Mouse (Mus musculus): ENCODE measurements at regions not wholly inside any gene's neighbourhood (a gene's known extent, or its start where the extent isn't known, plus 50 kb on each side); places are given as distances from the start of the nearest gene placed in this dataset.

DNA sequence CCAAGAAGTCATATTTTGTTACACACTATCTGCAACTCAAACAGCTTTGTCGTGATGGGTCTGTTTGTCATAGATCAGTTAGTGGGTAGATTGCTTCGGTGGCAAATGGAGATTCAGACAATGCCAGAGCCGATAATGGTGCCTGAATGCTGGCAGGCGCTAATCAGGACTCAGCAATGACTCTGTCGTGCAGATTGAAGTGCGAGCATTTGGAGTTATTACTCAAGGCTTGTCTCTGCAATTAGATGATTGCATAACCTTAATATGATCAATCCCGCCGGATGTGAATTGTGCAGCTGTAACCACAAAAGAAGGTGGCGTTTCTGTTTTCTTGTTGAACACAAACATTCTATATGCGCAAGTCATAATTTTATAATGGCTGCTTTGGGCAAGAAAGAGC, 88.8 kb upstream of the Mafb start:
- no peaks in the 10 kb centered on the region for H3K36me3 ChIP-seq
- peaks cover 18% of the 10 kb centered on the region for H3K4me1 ChIP-seq (replicated peaks)
- H3K9me3 ChIP-seq: no peaks in the 10 kb centered on the region
- ATAC-seq: no peak
- no peak overlapping the region for H3K9ac ChIP-seq (replicated peaks)
- H3K27me3 ChIP-seq: no peaks in the 10 kb centered on the region
- WGBS: 81% methylated on average over 10 of the region's 10 CpGs
- no peak overlapping the region for H3K4me3 ChIP-seq (replicated peaks)
- H3K4me2 ChIP-seq (replicated peaks): no peak overlapping the region
- no peak overlapping the region for H3K27ac ChIP-seq

- WGBS: 87% methylated on average over 8 of the region's 8 CpGs
- Histone ChIP-seq H3K4me2 (replicated peaks) (no peak overlapping the region), H3K27ac (no peak overlapping the region), H3K9me3 (no peaks in the 10 kb centered on the region), H3K9ac (replicated peaks) (no peak overlapping the region), H3K27me3 (no peaks in the 10 kb centered on the region), H3K4me1 (replicated peaks) (peaks cover 8% of the 10 kb centered on the region), H3K4me3 (replicated peaks) (no peak overlapping the region), H3K36me3 (no peaks in the 10 kb centered on the region)
- no peak for ATAC-seq
Observed at GRCm38 (mm10) chr2:160456681-160457080, 89.8 kb upstream of the Mafb start.

GRCm38 (mm10) chr2:160471561-160471960, 104.7 kb upstream of the Mafb start:
- no peaks in the 10 kb centered on the region for H3K27me3 ChIP-seq
- ATAC-seq: no peak
- WGBS: 35% methylated on average over 4 of the region's 4 CpGs

DNA sequence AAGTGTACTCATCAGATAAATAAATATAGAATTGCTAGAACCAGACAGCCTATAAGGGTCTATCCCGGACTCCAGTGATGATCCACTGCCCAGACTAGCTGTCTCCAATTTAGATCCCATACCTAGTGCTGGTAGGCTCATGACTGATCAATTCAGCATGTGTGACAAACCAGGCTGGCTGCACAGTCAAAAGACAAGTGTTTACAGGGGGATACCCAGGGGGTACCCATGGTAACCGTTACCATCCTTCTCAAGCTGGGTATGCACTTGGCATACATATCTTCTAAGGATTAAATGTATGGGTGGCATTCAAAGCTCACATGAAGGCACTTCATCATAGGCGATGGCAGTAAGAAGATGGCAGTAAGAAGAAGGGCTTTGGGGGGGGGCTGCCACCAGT, 109.3 kb upstream of the Mafb start:
- no peak overlapping the region for H3K4me3 ChIP-seq (replicated peaks)
- no peak overlapping the region for H3K27ac ChIP-seq
- H3K27me3 ChIP-seq: no peaks in the 10 kb centered on the region
- ATAC-seq: no peak
- no peaks in the 10 kb centered on the region for H3K36me3 ChIP-seq
- no peaks in the 10 kb centered on the region for H3K9me3 ChIP-seq
- no peak overlapping the region for H3K9ac ChIP-seq (replicated peaks)
- H3K4me1 ChIP-seq (replicated peaks): peaks cover 20% of the 10 kb centered on the region
- H3K4me2 ChIP-seq (replicated peaks): no peak overlapping the region
- WGBS: 81% methylated on average over 3 of the region's 3 CpGs

More at GRCm38 (mm10) chr2:160471561-160471960, 104.7 kb upstream of the Mafb start:
- H3K4me3 ChIP-seq (replicated peaks): no peak overlapping the region
- no peak overlapping the region for H3K27ac ChIP-seq
- H3K9me3 ChIP-seq: no peaks in the 10 kb centered on the region
- H3K4me2 ChIP-seq (replicated peaks): no peak overlapping the region
- H3K4me1 ChIP-seq (replicated peaks): peaks cover 12% of the 10 kb centered on the region
- no peaks in the 10 kb centered on the region for H3K36me3 ChIP-seq
- no peak overlapping the region for H3K9ac ChIP-seq (replicated peaks)

- Histone ChIP-seq H3K9me3 (no peaks in the 10 kb centered on the region), H3K9ac (replicated peaks) (no peak overlapping the region), H3K4me2 (replicated peaks) (no peak overlapping the region), H3K4me3 (replicated peaks) (no peak overlapping the region), H3K27me3 (no peaks in the 10 kb centered on the region), H3K27ac (no peak overlapping the region), H3K4me1 (replicated peaks) (peaks cover 13% of the 10 kb centered on the region), H3K36me3 (no peaks in the 10 kb centered on the region)
- ATAC-seq: no peak
- WGBS: 72% methylated on average over 7 of the region's 7 CpGs
Observed at GRCm38 (mm10) chr2:160479240-160479639, 112.4 kb upstream of the Mafb start.

DNA sequence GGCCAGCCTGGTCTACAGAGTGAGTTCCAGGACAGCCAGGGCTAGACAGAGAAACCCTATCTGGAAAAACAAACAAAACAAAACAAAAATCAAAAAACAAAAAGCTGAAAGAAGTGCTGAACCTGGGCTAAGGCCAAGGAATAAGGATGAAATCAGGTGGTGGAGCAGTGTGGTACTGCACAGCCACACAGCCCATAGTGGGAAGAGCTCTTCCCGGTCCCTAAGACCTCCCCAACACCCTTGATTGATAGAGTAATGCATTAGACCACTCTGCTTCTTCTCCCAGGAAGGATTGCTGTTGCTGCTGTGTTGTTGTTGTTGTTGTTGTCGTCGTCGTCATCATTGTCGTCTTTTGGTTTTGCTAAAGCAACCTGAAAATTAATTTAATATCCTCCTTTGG, 118.2 kb upstream of the Mafb start:
- 81% methylated on average over 5 of the region's 5 CpGs for WGBS
- H3K4me3 ChIP-seq (replicated peaks): no peak overlapping the region
- no peak overlapping the region for H3K4me2 ChIP-seq (replicated peaks)
- H3K27me3 ChIP-seq: peaks cover 3% of the 10 kb centered on the region; the same call in 1 of the 2 replicates
- no peaks in the 10 kb centered on the region for H3K9me3 ChIP-seq
- no peak for ATAC-seq
- no peak overlapping the region for H3K9ac ChIP-seq (replicated peaks)
- no peaks in the 10 kb centered on the region for H3K36me3 ChIP-seq
- peaks cover 5% of the 10 kb centered on the region; the same call in 1 of the 2 replicates for H3K4me1 ChIP-seq (replicated peaks)
- H3K27ac ChIP-seq: no peak overlapping the region

DNA sequence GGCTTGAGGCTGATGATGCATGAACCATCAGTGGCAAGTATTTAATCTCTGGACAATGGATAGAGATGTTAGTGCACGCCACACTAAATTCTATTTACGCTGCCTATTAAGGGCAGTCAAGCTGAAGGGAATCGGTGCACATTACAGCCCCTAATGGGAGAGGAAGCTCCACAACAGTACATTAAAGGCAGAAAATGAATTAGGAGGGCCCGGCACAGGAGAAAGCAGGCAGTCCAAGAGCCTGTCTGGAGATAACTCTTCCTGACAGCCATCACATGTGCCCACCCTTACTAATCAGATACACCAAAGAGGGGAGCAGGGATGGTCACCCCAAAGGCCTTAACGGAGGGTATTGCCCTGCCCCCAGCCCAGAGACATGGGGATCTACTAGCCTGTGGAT, 118.7 kb upstream of the Mafb start:
- WGBS: 39% methylated on average over 5 of the region's 5 CpGs
- Histone ChIP-seq H3K9ac (replicated peaks) (no peak overlapping the region), H3K9me3 (no peaks in the 10 kb centered on the region), H3K4me1 (replicated peaks) (peaks cover 5% of the 10 kb centered on the region; the same call in 1 of the 2 replicates), H3K4me2 (replicated peaks) (no peak overlapping the region), H3K27ac (no peak overlapping the region), H3K4me3 (replicated peaks) (no peak overlapping the region), H3K36me3 (no peaks in the 10 kb centered on the region), H3K27me3 (peaks cover 3% of the 10 kb centered on the region; the same call in 1 of the 2 replicates)
- peak; percentile 43; the same call in 1 of the 2 replicates for ATAC-seq

DNA sequence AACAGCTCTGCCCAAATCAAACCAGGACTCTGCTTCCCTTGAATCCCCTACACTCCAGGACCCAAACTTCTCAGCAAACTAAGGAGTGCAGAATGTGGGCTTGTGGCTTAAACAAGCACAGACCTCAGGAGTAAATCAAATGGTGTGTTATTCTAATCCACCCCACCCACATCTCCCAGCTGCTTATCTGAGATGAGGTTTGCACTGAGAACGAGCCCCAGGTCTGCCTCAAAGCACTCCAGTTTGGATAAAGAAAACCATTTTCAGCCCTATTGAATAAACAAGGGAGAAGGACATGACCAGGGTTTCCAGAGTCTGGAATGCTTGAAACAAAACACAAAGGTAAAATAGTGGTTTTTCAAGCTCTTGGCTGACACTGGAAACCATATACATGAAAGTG, 132.9 kb upstream of the Mafb start:
- Histone ChIP-seq H3K4me2 (replicated peaks) (no peak overlapping the region), H3K36me3 (no peaks in the 10 kb centered on the region), H3K27ac (no peak overlapping the region), H3K27me3 (no peaks in the 10 kb centered on the region), H3K9ac (replicated peaks) (no peak overlapping the region), H3K4me3 (replicated peaks) (no peak overlapping the region), H3K4me1 (replicated peaks) (peaks cover 25% of the 10 kb centered on the region), H3K9me3 (no peaks in the 10 kb centered on the region)
- WGBS: 38% methylated on average over 1 of the region's 1 CpGs
- no peak for ATAC-seq

GRCm38 (mm10) chr2:160502901-160503300, 136.0 kb upstream of the Mafb start:
- Histone ChIP-seq H3K9me3 (no peaks in the 10 kb centered on the region), H3K27me3 (no peaks in the 10 kb centered on the region), H3K36me3 (no peaks in the 10 kb centered on the region), H3K9ac (replicated peaks) (no peak overlapping the region), H3K27ac (no peak overlapping the region), H3K4me3 (replicated peaks) (no peak overlapping the region), H3K4me1 (replicated peaks) (peaks cover 32% of the 10 kb centered on the region), H3K4me2 (replicated peaks) (no peak overlapping the region)
- no peak for ATAC-seq
- 88% methylated on average over 2 of the region's 2 CpGs for WGBS

DNA sequence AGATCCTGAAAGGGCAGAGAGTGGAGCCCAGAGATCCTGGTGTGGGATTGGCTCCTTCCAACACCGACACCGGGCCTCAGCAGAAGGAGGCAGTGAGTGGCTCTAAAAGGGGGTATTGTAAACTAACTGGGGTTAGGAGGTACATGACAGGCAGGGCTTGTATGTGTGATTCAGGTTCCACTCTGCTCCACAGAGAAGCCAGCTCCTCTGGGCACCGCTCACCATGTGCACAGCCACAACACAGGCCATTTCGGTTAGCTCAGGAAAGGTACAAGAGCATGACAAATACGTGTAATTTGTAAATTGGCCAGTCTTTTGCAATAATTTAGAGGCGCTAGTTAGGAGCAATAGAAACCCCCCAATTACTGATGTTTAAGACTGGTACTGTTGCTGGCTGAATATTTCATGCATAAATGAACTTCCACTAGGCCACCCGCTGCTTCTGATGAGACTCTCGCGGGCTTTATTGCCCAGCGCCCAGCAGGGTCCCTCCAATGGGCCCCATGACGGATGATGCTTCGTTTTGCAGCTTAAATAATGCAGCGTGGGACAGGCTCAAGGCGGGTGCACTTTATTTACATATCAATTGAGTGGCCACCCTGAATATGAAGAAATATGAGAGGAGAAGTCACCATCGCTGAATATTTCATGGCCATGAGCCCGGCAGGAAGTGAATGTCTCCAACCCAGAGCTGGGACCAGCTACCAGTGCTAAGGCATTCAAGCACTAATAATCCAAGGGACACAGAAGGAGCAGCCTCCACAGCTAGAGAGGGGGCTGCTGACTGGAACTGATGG, 136.9 kb upstream of the Mafb start:
- Histone ChIP-seq H3K36me3 (no peaks in the 10 kb centered on the region), H3K27ac (no peak overlapping the region), H3K4me2 (replicated peaks) (no peak overlapping the region), H3K4me1 (replicated peaks) (peaks cover 37% of the 10 kb centered on the region), H3K4me3 (replicated peaks) (no peak overlapping the region), H3K27me3 (no peaks in the 10 kb centered on the region), H3K9me3 (no peaks in the 10 kb centered on the region), H3K9ac (replicated peaks) (no peak overlapping the region)
- 47% methylated on average over 16 of the region's 16 CpGs for WGBS
- ATAC-seq: no peak

- Histone ChIP-seq H3K4me3 (replicated peaks) (no peak overlapping the region), H3K9me3 (no peaks in the 10 kb centered on the region), H3K36me3 (no peaks in the 10 kb centered on the region), H3K27me3 (no peaks in the 10 kb centered on the region), H3K27ac (no peak overlapping the region), H3K9ac (replicated peaks) (no peak overlapping the region), H3K4me2 (replicated peaks) (no peak overlapping the region), H3K4me1 (replicated peaks) (peaks cover 36% of the 10 kb centered on the region)
- WGBS: 76% methylated on average over 4 of the region's 4 CpGs
- no peak for ATAC-seq
Observed at GRCm38 (mm10) chr2:160504394-160504657, 137.5 kb upstream of the Mafb start.

GRCm38 (mm10) chr2:160507371-160507770, 138.3 kb upstream of the Top1 start:
- H3K9me3 ChIP-seq: no peaks in the 10 kb centered on the region
- no peak overlapping the region for H3K9ac ChIP-seq (replicated peaks)
- H3K27ac ChIP-seq: no peak overlapping the region
- WGBS: 41% methylated on average over 9 of the region's 9 CpGs
- no peaks in the 10 kb centered on the region for H3K36me3 ChIP-seq
- H3K4me3 ChIP-seq (replicated peaks): no peak overlapping the region
- H3K4me2 ChIP-seq (replicated peaks): no peak overlapping the region
- ATAC-seq: 0 out of 2 replicates have a peak, but pooled peaks have one; percentile 9
- no peaks in the 10 kb centered on the region for H3K27me3 ChIP-seq
- peaks cover 31% of the 10 kb centered on the region for H3K4me1 ChIP-seq (replicated peaks)
